Mouse (Mus musculus) kidney, embryonic 14.5 days (tissue): ENCODE measurements around the gene Morc2a. TPM values are rescaled to one million over a fixed set of nuclear protein-coding genes. Genes with fewer than 3 reads are reported as not detected.
"Not testable (repeated sequence)": the region's sequence is repeated elsewhere in the genome, so short reads cannot be mapped to it uniquely, and the experiment has no call there.

ENCODE experiments used
- ATAC-seq: fragments of 200-750 bp; cut with Nextera tagmentation; 2 replicates; pipeline ENCODE4 v1.8.0; 2017; ENCODE audit warnings: moderate number of reproducible peaks, mild to moderate bottlenecking, moderate TSS enrichment, moderate library complexity; ENCODE audit not compliant: low FRiP score, low TSS enrichment
- H3K27ac ChIP-seq: fragments of 300-500 bp; sonication (generic); 2 replicates; pipeline ENCODE4 v1.5.1; 2014; ENCODE audit warnings: low read depth, mild to moderate bottlenecking, low read length, moderate library complexity, mixed read lengths
- H3K27me3 ChIP-seq: fragments of 300-500 bp; sonication (generic); 2 replicates; pipeline ENCODE4 v1.6.1; 2014; ENCODE audit warnings: mild to moderate bottlenecking, low read length; ENCODE audit not compliant: control insufficient read depth, insufficient read depth
- H3K36me3 ChIP-seq: fragments of 300-500 bp; sonication (generic); 2 replicates; pipeline ENCODE4 v1.6.1; 2014; ENCODE audit warnings: low read length, mixed read lengths; ENCODE audit not compliant: control insufficient read depth, insufficient read depth
- H3K4me1 ChIP-seq: fragments of 300-500 bp; sonication (generic); 2 replicates; pipeline ENCODE4 v1.6.1; 2014; ENCODE audit warnings: low read length, mixed read lengths; ENCODE audit not compliant: control insufficient read depth, insufficient read depth
- H3K4me2 ChIP-seq: fragments of 300-500 bp; sonication (generic); replicated peaks from 2 replicates; pipeline ENCODE4 v1.6.1; 2014; ENCODE audit warnings: low read depth, mild to moderate bottlenecking, low read length
- H3K4me3 ChIP-seq: fragments of 300-500 bp; sonication (generic); 2 replicates; pipeline ENCODE4 v1.5.1; 2014; ENCODE audit warnings: mild to moderate bottlenecking, low read length
- H3K9ac ChIP-seq: fragments of 300-500 bp; sonication (generic); 2 replicates; pipeline ENCODE4 v1.6.1; 2014; ENCODE audit warnings: low read depth, mild to moderate bottlenecking, low read length, moderate library complexity
- H3K9me3 ChIP-seq: fragments of 300-500 bp; sonication (generic); 2 replicates; pipeline ENCODE4 v1.6.1; 2016; ENCODE audit warnings: low read length; ENCODE audit not compliant: control insufficient read depth
- WGBS: fragments of 180-500 bp; shearing (Covaris S2); extraction: QIAGEN DNeasy Blood & Tissue Kit; methylation state at CpG from one replicate; pipeline ENCODE4 v1.1.7; 2014; 5-methylcytosine and 5-hydroxymethylcytosine counted together
- polyA plus RNA-seq: library from polyadenylated mRNA; unstranded; fragments of >200 nt; fragmentation: Nextera tagmentation; extraction: Ambion mirVana; gene quantifications from 2 replicates; pipeline ENCODE4 v1.2.1, GENCODE M21; 2014

The Morc2a gene
- polyA plus RNA-seq, 1 experiment from 2014 or later = 23.7 TPM

DNA sequence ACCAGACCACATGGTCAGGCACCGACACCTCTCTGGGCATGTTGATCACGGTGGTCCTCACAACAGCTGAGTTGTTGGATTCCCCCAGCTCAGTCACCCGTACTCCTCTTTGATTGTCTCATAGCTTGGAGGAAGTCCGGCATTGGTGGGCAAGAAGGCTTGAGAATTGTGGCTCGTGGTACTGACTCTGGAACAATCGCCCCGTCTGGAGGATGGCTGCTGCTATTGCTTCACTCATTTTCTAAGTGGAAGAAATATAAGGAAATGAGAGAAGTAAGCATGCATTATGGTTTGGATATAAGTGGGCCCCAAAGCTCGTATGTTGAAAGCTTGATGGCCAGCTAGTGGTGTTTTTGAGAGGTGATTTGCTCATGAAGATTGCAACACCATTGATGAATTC is 15.7 kb upstream of the Morc2a start:
- 84% methylated on average over 8 of the region's 8 CpGs for WGBS
- H3K4me3 ChIP-seq, H3K9me3 ChIP-seq, H3K4me1 ChIP-seq, ATAC-seq, H3K9ac ChIP-seq, H3K27me3 ChIP-seq, H3K27ac ChIP-seq, H3K4me2 ChIP-seq, H3K36me3 ChIP-seq: not testable (repeated sequence)

DNA sequence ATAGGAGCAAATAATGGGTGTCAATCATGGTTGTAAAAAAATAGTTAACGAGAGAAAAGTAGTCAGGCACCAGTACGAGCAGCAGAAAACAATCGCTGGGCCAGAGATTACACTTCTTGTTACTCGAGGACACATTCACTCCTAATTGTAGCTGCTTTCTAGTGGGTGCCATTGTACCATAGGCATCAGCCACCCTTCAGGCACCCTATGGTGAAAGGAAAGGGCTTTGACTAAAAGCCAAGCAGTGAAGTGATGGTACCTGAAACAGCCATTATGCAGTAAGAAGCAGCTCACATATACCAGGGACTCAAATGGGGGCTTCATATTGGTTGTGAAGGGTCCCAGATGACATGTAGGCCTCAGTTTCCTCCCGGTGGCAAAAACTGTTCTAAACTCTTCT is 1.3 kb upstream of the Morc2a start:
- Histone ChIP-seq H3K9me3 (peaks cover 22% of the 10 kb centered on the region), H3K4me1 (no peaks in the 10 kb centered on the region; the same call in 1 of the 2 replicates), H3K4me2 (peak overlapping the region; percentile 73), H3K9ac (peak overlapping the region; percentile 97; the same call in 1 of the 2 replicates), H3K27ac (no peak overlapping the region), H3K4me3 (peak overlapping the region; percentile 84), H3K27me3 (no peaks in the 10 kb centered on the region), H3K36me3 (peaks cover 38% of the 10 kb centered on the region)
- no peak for ATAC-seq
- WGBS = 89% methylated on average over 5 of the region's 5 CpGs

DNA sequence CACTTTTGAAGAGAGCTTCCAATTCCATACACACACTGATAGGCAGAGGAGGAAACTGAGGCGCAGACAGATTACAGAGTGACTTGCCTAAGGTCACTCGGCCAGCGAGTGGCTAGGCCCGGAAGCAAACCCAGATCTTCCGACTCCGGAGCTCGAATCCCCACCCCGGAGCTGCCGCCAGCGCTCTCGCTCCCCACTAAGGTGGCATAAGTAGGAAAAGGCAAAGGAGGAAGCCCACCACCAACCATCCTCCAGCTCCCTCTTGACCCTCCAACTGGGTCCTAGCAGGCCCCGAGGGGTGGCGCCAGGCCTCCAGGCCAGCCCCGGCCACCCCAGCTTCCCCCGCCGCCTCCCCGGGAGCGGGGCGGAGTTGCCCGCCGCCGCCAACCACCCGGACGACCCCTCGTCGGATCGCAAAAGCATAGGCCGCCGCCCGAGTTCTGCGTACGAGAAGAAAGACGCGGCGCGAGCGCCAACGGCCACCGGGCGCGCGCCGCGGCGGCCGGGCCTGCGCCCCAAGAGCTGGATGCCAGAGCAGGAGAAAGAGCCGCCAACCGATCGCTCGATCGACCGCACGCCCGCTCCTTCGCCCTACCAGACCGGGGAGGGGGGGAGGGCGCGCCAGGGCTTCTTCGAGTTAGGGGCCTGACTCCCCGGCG is 557 bp upstream of the Morc2a start:
- H3K27me3 ChIP-seq = no peaks in the 10 kb centered on the region
- WGBS = 2% methylated on average over 47 of the region's 62 CpGs
- no peaks in the 10 kb centered on the region; the same call in 1 of the 2 replicates for H3K4me1 ChIP-seq
- H3K9me3 ChIP-seq = peaks cover 18% of the 10 kb centered on the region
- H3K36me3 ChIP-seq = peaks cover 31% of the 10 kb centered on the region
- ATAC-seq = peak; percentile 28
- H3K27ac ChIP-seq = peak overlapping the region; percentile 95
- H3K4me3 ChIP-seq = peak overlapping the region; percentile 84
- H3K4me2 ChIP-seq = peak overlapping the region; percentile 73
- H3K9ac ChIP-seq = peak overlapping the region; percentile 97

DNA sequence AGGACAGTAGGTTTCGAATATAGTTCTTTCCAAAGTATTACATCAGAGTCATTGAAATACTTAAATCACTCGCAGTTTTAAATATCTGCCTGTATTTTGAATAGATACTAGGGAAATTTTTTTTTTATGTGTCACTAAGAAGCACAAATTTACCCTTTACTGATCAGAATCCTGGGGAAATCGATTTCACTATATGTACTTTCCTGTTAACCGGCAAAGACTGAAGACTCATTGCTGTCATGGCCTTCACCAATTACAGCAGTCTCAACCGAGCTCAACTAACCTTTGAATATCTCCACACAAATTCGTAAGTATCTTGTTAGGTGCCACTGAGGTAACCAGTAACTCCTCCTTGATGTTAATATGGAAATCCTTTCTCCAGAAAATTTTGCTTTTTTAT is 1.1 kb downstream of the Morc2a start:
- peak overlapping the region; percentile 84; the same call in 1 of the 2 replicates for H3K4me3 ChIP-seq
- 96% methylated on average over 6 of the region's 6 CpGs for WGBS
- H3K27ac ChIP-seq = no peak overlapping the region
- ATAC-seq = no peak
- H3K9ac ChIP-seq = no peak overlapping the region
- H3K9me3 ChIP-seq = peaks cover 8% of the 10 kb centered on the region
- H3K4me1 ChIP-seq = no peaks in the 10 kb centered on the region; the same call in 1 of the 2 replicates
- H3K4me2 ChIP-seq = peak overlapping the region; percentile 73
- peaks cover 14% of the 10 kb centered on the region for H3K36me3 ChIP-seq
- no peaks in the 10 kb centered on the region for H3K27me3 ChIP-seq

DNA sequence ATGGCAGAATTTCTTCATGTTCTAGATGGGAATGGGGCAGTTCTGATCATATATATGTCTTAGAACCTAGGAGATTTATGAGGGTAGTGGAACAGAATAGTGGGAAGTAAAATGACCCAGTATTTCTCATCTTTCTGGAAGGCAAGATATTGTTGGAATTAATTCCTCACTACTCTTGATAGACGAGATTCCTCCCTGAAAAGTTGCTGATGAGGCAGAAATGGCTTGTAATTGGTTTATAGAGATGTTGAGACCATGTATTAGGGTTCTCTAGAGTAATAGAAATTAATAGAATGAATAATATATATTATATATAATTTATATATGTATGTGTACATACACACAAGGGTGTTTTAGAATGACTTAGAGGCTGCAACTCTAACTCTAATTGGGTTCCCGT is 13.0 kb downstream of the Morc2a start:
- Histone ChIP-seq H3K4me1 (no peaks in the 10 kb centered on the region), H3K4me3 (no peak overlapping the region), H3K9ac (no peak overlapping the region), H3K27me3 (no peaks in the 10 kb centered on the region), H3K36me3 (peaks cover 51% of the 10 kb centered on the region), H3K27ac (no peak overlapping the region), H3K4me2 (no peak overlapping the region), H3K9me3 (no peaks in the 10 kb centered on the region)
- ATAC-seq = no peak
- 93% methylated on average over 2 of the region's 2 CpGs for WGBS

DNA sequence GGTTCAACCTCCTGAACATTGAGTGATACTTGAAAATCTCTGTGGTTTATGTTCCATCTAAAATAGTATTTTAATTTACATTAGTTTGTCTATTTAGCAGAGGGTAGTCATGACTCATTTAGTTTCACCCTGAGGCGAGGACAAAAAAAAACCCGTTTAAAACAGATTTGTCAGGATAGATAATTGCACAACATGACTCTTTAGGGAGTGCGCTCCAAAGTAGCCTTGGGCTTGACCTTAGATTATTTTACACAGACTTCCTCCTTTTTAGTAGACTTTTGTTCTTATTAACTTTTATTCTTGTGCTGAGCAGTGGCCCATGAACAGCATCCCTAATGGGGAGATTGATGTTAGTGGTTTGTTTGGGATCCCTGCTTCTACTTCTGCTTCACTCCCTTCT is 18.5 kb downstream of the Morc2a start:
- Histone ChIP-seq H3K4me2 (no peak overlapping the region), H3K9ac (no peak overlapping the region), H3K27ac (no peak overlapping the region), H3K4me1 (no peaks in the 10 kb centered on the region), H3K36me3 (peaks cover 60% of the 10 kb centered on the region), H3K4me3 (no peak overlapping the region), H3K9me3 (no peaks in the 10 kb centered on the region), H3K27me3 (no peaks in the 10 kb centered on the region)
- WGBS = 55% methylated on average over 3 of the region's 3 CpGs
- no peak for ATAC-seq

DNA sequence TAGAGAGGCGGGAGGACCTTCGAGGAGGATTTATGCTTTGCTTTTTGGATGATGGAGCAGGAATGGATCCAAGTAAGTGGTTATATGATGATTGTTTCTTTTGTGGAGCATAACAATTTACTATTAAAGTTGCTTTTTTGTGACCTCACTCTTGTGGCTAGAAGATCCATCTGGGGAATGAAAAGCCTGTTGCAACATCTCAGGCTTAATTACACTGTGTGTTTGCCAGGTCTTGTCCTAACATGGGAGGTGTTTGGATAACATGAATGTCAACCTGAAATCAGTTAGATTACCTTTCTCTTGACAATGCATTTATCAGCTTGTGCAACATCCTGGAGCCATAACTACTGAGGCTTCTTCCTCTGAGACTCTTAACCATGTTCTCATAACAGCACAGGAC is 19.8 kb downstream of the Morc2a start:
- WGBS = 91% methylated on average over 2 of the region's 2 CpGs
- Histone ChIP-seq H3K9ac (no peak overlapping the region), H3K4me1 (no peaks in the 10 kb centered on the region), H3K4me2 (no peak overlapping the region), H3K27ac (no peak overlapping the region), H3K36me3 (peaks cover 64% of the 10 kb centered on the region), H3K4me3 (no peak overlapping the region), H3K9me3 (no peaks in the 10 kb centered on the region), H3K27me3 (no peaks in the 10 kb centered on the region)
- ATAC-seq = no peak

DNA sequence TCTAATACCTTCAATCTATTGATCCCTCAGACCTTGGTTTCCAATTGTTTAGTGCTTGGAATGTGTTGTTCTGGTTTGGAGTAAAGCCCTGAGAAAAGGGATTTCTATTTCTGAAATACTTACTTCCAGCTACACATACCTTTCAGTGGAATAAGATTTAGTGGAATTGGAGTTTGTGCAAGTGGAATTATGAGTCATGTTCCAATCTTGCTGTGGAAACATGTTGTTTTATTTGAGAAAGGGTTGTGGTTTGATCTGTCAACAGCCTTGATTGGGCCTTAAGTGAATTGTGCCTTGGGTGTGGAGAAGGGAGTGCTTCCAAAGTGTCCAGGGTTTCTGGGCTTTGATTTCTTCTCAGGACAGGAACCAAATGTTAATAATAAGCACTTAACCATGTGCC is 20.9 kb downstream of the Morc2a start:
- Histone ChIP-seq H3K9me3 (no peaks in the 10 kb centered on the region), H3K4me1 (no peaks in the 10 kb centered on the region), H3K4me3 (no peak overlapping the region), H3K9ac (no peak overlapping the region), H3K36me3 (peaks cover 68% of the 10 kb centered on the region), H3K27me3 (no peaks in the 10 kb centered on the region), H3K4me2 (no peak overlapping the region), H3K27ac (no peak overlapping the region)
- no peak for ATAC-seq

DNA sequence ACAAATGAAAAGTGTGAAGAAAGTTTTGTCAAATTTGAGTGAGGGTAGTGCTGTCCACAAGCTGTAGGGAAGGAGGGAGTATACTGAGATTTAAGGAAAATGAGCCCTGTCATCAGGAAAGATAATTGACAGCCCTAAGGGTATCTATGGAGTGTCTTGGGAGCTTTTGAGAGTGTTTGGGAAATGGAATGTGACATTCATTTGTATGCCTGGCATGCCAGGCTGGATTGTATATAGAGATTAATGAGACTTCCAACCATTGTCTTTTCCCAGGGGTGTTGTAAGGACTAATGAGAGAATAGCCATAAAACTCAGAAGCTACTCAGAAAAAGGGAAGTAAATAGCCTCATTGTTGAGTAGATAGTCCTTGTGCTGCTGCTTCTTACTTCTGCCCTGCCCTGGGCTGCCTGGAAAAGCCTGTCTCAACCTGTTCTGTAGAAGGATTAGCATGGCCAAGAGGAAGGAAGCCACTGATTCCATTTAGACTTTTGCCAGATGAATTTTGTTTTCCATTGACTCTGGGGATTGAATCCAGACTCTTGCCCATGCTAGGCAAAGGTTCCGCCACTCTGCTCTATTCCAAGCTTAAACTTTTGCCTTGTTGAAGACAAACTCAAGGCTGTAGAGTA is 22.1 kb downstream of the Morc2a start:
- Histone ChIP-seq H3K9me3 (no peaks in the 10 kb centered on the region), H3K27ac (no peak overlapping the region), H3K36me3 (peaks cover 80% of the 10 kb centered on the region), H3K4me1 (no peaks in the 10 kb centered on the region), H3K4me3 (no peak overlapping the region), H3K4me2 (no peak overlapping the region), H3K27me3 (no peaks in the 10 kb centered on the region), H3K9ac (no peak overlapping the region)
- WGBS = 91% methylated on average over 1 of the region's 1 CpGs
- no peak for ATAC-seq
